Mouse (Mus musculus) bone marrow, adult 2 months (tissue): ENCODE results near the gene Myl7.

Source experiments
- CTCF ChIP-seq: fragments of 200-500 bp; IDR thresholded peaks from 2 replicates; pipeline ENCODE4 v1.5.1; 2011; ENCODE audit warnings: low read length, control low read depth; ENCODE audit not compliant: control insufficient read depth, insufficient read depth
- POLR2A ChIP-seq: fragments of 200-500 bp; IDR thresholded peaks from 2 replicates; pipeline ENCODE4 v1.6.1; 2011; ENCODE audit warnings: low read depth, mild to moderate bottlenecking, control low read depth, low read length, borderline replicate concordance; ENCODE audit not compliant: control insufficient read depth

GRCm38 (mm10) chr11:5930578-5930977 lies 32.0 kb upstream of the Myl7 start:
- TF ChIP-seq CTCF (no peak), POLR2A (no peak)
